Mouse (Mus musculus) myocyte (in vitro differentiated cells): Measurements from ENCODE around the gene Ptprt.

Source experiments
- E2F4 ChIP-seq: IDR thresholded peaks from one replicate; pipeline ENCODE4 v1.6.1; 2011; ENCODE audit warnings: mild to moderate bottlenecking, control low read depth, moderate library complexity; ENCODE audit not compliant: insufficient read depth
- MAX ChIP-seq: IDR thresholded peaks from one replicate; pipeline ENCODE4 v1.6.1; 2011; ENCODE audit warnings: low read depth, mild to moderate bottlenecking, control low read depth
- POLR2A ChIP-seq: IDR thresholded peaks from one replicate; pipeline ENCODE4 v1.6.1; 2011; ENCODE audit warnings: low read depth, mild to moderate bottlenecking, control low read depth, moderate library complexity; ENCODE audit not compliant: insufficient read length
- POLR2AphosphoS2 ChIP-seq: IDR thresholded peaks from one replicate; pipeline ENCODE4 v1.6.1; 2011; ENCODE audit warnings: low read depth, control low read depth; ENCODE audit not compliant: insufficient read length
- REST ChIP-seq: IDR thresholded peaks from one replicate; pipeline ENCODE4 v1.6.1; 2011; ENCODE audit warnings: mild to moderate bottlenecking, control low read depth, moderate library complexity; ENCODE audit not compliant: insufficient read depth, insufficient read length
- USF1 ChIP-seq: IDR thresholded peaks from one replicate; pipeline ENCODE4 v1.6.1; 2011; ENCODE audit warnings: low read depth, mild to moderate bottlenecking, control low read depth, moderate library complexity

DNA sequence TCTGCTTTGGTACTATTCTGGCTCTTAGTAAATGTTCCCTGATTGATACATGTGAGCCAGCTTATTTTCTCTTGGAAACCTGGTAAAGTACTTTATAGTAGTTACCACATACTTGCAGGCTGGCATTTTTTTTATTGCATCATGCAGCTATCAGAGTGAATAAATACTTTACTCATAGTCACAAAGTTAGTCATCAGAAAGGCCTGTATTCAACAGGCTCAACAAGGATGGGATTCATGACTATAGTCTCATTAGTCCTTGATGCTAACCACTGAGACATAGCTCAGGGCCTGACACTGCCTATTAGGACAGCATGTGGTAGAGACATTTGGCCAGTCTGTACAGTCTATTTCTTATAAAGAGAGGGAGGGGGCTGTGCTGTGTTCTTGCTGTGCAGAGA, 1088.7 kb downstream of the Ptprt start:
- TF ChIP-seq E2F4 (no peak), POLR2A (no peak), POLR2AphosphoS2 (no peak), USF1 (no peak), REST (no peak), MAX (no peak)
